Mouse (Mus musculus) lung, postnatal 0 days (tissue): ENCODE results near the gene Bphl. TPM values are rescaled to one million over a fixed set of nuclear protein-coding genes. Genes with fewer than 3 reads are reported as not detected.

Experiments
- ATAC-seq: fragments of 200-750 bp; cut with Nextera tagmentation; 2 replicates; pipeline ENCODE4 v1.8.0; 2017; ENCODE audit warnings: moderate library complexity
- DNase-seq: peaks from one replicate; pipeline ENCODE4 v3.0.0-alpha.2; 2016; ENCODE audit warnings: low spot score
- H3K27ac ChIP-seq: fragments of 300-500 bp; sonication (generic); 2 replicates; pipeline ENCODE4 v1.5.1; 2014; ENCODE audit warnings: antibody characterized with exemption, mild to moderate bottlenecking, low read length, mixed read lengths
- H3K27me3 ChIP-seq: fragments of 300-500 bp; sonication (generic); replicated peaks from 2 replicates; pipeline ENCODE4 v1.6.1; 2014; ENCODE audit warnings: low read length, mixed read lengths; ENCODE audit not compliant: insufficient read depth
- H3K36me3 ChIP-seq: fragments of 300-500 bp; sonication (generic); 2 replicates; pipeline ENCODE4 v1.6.1; 2014; ENCODE audit warnings: low read length, mixed read lengths; ENCODE audit not compliant: insufficient read depth
- H3K4me1 ChIP-seq: fragments of 300-500 bp; sonication (generic); 2 replicates; pipeline ENCODE4 v1.6.1; 2014; ENCODE audit warnings: antibody characterized with exemption, low read depth, low read length, mixed read lengths; ENCODE audit not compliant: insufficient read depth
- H3K4me2 ChIP-seq: fragments of 300-500 bp; sonication (generic); replicated peaks from 2 replicates; pipeline ENCODE4 v1.6.1; 2014; ENCODE audit warnings: low read depth, mild to moderate bottlenecking, low read length, moderate library complexity, mixed read lengths
- H3K4me3 ChIP-seq: fragments of 300-500 bp; sonication (generic); 2 replicates; pipeline ENCODE4 v1.5.1; 2014; ENCODE audit warnings: low read depth, low read length
- H3K9ac ChIP-seq: fragments of 300-500 bp; sonication (generic); replicated peaks from 2 replicates; pipeline ENCODE4 v1.6.1; 2014; ENCODE audit warnings: low read depth, mild to moderate bottlenecking
- H3K9me3 ChIP-seq: fragments of 300-500 bp; sonication (generic); 2 replicates; pipeline ENCODE4 v1.6.1; 2016; ENCODE audit warnings: low read length, mixed read lengths
- CTCF ChIP-seq: IDR thresholded peaks from 2 replicates; pipeline ENCODE4 v1.5.1; 2016; ENCODE audit warnings: antibody characterized with exemption, mild to moderate bottlenecking
- EP300 ChIP-seq: IDR thresholded peaks from 2 replicates; pipeline ENCODE4 v1.6.1; 2016; ENCODE audit warnings: antibody characterized with exemption, mild to moderate bottlenecking, control low read depth
- WGBS: fragments of 180-500 bp; shearing (Covaris S2); extraction: QIAGEN DNeasy Blood & Tissue Kit; methylation state at CpG from one replicate; pipeline ENCODE4 v1.1.7; 2014; 5-methylcytosine and 5-hydroxymethylcytosine counted together
- polyA plus RNA-seq: library from polyadenylated mRNA; unstranded; fragments of >200 nt; fragmentation: Nextera tagmentation; extraction: Ambion mirVana; gene quantifications from 2 replicates; pipeline ENCODE4 v1.2.1, GENCODE M21; 2015

The Bphl gene
- polyA plus RNA-seq, 1 experiment from 2014 or later, result 55.3 TPM

DNA sequence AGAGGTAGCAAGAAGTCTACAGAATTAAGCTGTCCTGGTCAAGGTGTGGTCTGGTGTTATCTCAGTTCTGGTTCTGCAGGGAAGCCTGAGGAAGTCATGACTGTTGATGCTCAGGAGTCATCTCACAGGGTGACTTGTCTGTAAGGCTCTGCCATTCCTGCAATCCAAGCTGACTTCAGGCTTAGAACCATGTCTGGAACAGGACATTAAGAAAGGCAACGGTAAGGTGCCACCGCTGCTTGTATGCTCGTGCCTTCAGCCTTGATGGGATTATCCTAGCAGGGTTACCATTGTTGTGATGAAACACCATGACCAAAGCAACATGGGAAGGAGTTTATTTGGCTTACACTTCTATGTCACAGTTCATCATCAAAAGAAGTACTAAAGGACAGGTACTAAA lies 10.1 kb downstream of the Bphl start:
- TF ChIP-seq CTCF (no peak), EP300 (no peak)
- H3K36me3 ChIP-seq, result peaks cover 4% of the 10 kb centered on the region
- H3K4me2 ChIP-seq, result no peak overlapping the region
- no peak overlapping the region for H3K27ac ChIP-seq
- 92% methylated on average over 3 of the region's 3 CpGs for WGBS
- no peak overlapping the region for H3K9ac ChIP-seq
- H3K4me1 ChIP-seq, result no peaks in the 10 kb centered on the region
- DNase-seq, result no peak
- no peak overlapping the region for H3K4me3 ChIP-seq
- ATAC-seq, result no peak
- no peaks in the 10 kb centered on the region for H3K27me3 ChIP-seq
- H3K9me3 ChIP-seq, result no peaks in the 10 kb centered on the region

DNA sequence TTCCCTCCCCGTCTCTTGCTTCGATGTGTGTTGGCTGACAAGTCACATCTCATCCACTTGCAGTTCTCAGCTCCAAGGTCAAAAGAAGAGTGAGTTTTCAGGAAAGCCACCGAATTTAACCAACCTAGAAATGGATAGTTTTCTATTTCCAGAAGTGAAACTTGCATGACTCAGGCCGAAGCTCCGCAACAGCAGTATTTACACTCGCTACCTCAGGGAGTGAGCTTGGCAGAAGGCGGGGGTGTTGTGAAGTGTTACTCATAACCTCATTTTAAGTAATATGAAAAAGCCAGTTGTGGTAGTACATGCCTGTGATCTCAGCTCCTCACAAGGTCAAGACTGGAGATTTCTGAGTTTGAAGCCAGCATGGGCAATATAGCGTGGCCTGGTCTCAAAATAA lies 13.1 kb downstream of the Bphl start:
- Histone ChIP-seq H3K9me3 (no peaks in the 10 kb centered on the region), H3K4me3 (no peak overlapping the region), H3K27me3 (no peaks in the 10 kb centered on the region), H3K36me3 (peaks cover 4% of the 10 kb centered on the region), H3K9ac (no peak overlapping the region), H3K4me2 (no peak overlapping the region), H3K4me1 (no peaks in the 10 kb centered on the region), H3K27ac (no peak overlapping the region)
- DNase-seq, result no peak
- TF ChIP-seq CTCF (no peak), EP300 (no peak)
- ATAC-seq, result no peak
- 92% methylated on average over 8 of the region's 8 CpGs for WGBS

DNA sequence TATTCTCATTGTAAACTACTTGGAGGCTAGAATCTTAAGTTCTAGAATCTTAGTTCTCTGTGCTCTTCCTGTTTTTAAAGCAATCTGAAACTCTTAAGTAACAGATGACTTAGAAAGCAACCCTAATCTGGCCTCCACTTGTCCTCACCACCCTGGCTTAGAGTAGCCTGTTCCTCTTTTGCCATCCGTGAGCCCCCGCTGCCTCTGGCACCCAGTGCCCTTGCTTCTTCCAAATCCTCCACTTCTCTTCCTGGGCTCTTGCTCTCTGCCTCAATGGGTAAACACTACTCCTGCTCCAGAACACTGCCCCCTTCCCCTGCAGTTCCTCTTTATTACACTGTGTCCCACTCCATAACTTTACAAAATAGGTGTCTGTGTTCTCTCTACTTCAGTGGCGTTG lies 14.3 kb downstream of the Bphl start:
- WGBS, result 64% methylated on average over 3 of the region's 3 CpGs
- Histone ChIP-seq H3K36me3 (peaks cover 4% of the 10 kb centered on the region), H3K27me3 (no peaks in the 10 kb centered on the region), H3K4me2 (no peak overlapping the region), H3K9ac (no peak overlapping the region), H3K4me1 (no peaks in the 10 kb centered on the region), H3K27ac (no peak overlapping the region), H3K9me3 (no peaks in the 10 kb centered on the region), H3K4me3 (no peak overlapping the region)
- ATAC-seq (no peak), DNase-seq (peak; percentile 44)
- TF ChIP-seq CTCF, result peak; percentile 13; the same call in 1 of the 2 replicates
- no peak for TF ChIP-seq EP300

DNA sequence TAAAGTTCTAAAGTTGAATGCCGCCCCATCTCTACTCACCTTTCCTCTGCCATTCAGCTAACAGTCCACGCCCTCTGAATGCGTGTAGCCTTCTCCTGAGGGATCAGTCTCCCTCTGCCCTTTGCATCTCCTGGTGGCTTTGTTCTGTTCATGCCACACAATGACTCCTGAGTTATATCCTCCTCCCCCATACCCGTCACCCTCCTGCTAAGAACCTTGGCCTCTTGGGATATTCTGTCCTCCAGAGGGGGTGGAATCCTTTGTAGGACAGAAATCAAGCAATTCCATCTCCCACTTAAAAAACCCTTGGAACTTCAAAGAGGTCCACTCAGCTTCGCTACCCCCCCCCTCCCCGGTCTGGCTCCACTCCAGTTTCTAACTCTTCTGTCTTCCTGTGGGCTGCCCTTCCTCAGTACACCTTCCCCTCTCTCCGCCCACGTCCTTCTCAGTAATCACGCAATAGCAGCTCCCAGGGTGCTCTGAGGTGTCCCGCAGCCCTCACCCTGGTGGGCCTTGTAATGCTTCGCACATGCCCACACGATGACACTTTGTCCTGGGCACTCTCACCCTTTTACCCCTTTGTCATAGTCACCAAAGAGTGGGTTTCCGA lies 16.4 kb downstream of the Bphl start:
- H3K27ac ChIP-seq, result peak overlapping the region; percentile 64
- 51% methylated on average over 13 of the region's 13 CpGs for WGBS
- no peak overlapping the region for H3K9ac ChIP-seq
- no peaks in the 10 kb centered on the region for H3K4me1 ChIP-seq
- ATAC-seq, result peak; percentile 76
- H3K4me3 ChIP-seq, result no peak overlapping the region
- TF ChIP-seq CTCF, result no peak
- no peak for TF ChIP-seq EP300
- DNase-seq, result peak; percentile 46
- no peaks in the 10 kb centered on the region for H3K27me3 ChIP-seq
- no peaks in the 10 kb centered on the region for H3K9me3 ChIP-seq
- no peak overlapping the region for H3K4me2 ChIP-seq
- peaks cover 4% of the 10 kb centered on the region; the same call in 1 of the 2 replicates for H3K36me3 ChIP-seq

DNA sequence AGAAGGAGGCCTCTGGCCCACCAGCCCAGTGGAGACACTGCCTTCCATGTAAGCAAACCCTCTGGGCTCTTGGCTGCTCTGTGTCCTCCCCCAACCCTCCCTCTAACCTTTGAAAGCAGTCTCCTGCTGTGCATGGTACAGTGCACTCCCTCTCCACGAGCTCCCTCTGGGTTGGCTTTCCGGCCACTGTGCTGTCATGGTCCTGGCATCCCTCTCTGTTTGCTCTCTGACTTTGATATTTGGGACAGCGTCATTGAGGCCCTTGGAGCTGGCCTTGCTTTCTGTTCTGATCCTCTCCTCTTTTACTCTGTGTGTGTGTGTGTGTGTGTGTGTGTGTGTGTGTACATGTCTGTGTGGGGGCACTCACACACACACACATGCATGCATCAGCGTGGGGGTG lies 17.0 kb downstream of the Bphl start:
- H3K27me3 ChIP-seq, result no peaks in the 10 kb centered on the region
- no peak overlapping the region for H3K4me3 ChIP-seq
- ATAC-seq (peak; percentile 76), DNase-seq (peak; percentile 33)
- H3K4me1 ChIP-seq, result no peaks in the 10 kb centered on the region
- 60% methylated on average over 4 of the region's 4 CpGs for WGBS
- no peak overlapping the region for H3K4me2 ChIP-seq
- H3K9me3 ChIP-seq, result no peaks in the 10 kb centered on the region
- TF ChIP-seq EP300 (no peak), CTCF (no peak)
- H3K27ac ChIP-seq, result peak overlapping the region; percentile 64
- H3K36me3 ChIP-seq, result peaks cover 4% of the 10 kb centered on the region; the same call in 1 of the 2 replicates
- no peak overlapping the region for H3K9ac ChIP-seq

DNA sequence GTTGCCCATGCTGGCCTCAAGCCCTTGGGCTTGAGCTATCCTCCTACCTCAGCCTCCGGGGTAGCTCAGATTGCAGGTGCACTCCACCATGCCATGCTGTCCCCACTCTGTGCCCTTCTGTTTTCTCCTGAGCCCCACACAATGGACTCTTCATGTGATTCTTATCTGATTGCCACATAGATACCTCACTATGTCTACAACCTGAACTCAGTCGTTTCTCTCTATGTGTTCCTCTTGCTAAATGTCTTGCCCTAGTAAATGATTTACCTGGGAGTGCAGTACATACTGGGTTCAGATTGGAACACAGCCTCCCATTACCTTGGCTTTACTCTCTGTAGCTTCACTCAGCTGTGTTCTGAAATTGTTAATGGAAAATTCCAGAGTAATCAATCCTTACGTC lies 17.6 kb downstream of the Bphl start:
- no peak overlapping the region for H3K4me3 ChIP-seq
- H3K27ac ChIP-seq, result peak overlapping the region; percentile 64; the same call in 1 of the 2 replicates
- WGBS, result 64% methylated on average over 3 of the region's 3 CpGs
- no peaks in the 10 kb centered on the region for H3K9me3 ChIP-seq
- no peak overlapping the region for H3K9ac ChIP-seq
- peak; percentile 71 for ATAC-seq
- no peaks in the 10 kb centered on the region for H3K27me3 ChIP-seq
- no peak overlapping the region for H3K4me2 ChIP-seq
- TF ChIP-seq CTCF, result no peak
- TF ChIP-seq EP300, result no peak
- H3K36me3 ChIP-seq, result peaks cover 4% of the 10 kb centered on the region; the same call in 1 of the 2 replicates
- H3K4me1 ChIP-seq, result no peaks in the 10 kb centered on the region
- DNase-seq, result peak; percentile 74
